Mouse (Mus musculus): ENCODE data around the gene Cyb561.

GRCm38 (mm10) chr11:105990231-105990630 is 37.1 kb upstream of the Cyb561 start:
- TF ChIP-seq CTCF (IDR thresholded peaks at IDR 0.05): no peak
- TF ChIP-seq POLR2A (IDR thresholded peaks at IDR 0.05; ENCODE audit: insufficient read depth, low read depth, low read length): no peak
- TF ChIP-seq EP300 (IDR thresholded peaks at IDR 0.05; ENCODE audit: insufficient read depth, low read depth, low read length): no peak

Data from heart, adult 2 months (tissue).